Mouse (Mus musculus): ENCODE results near the gene Ipo11.
"Not testable (repeated sequence)": the region's sequence is repeated elsewhere in the genome, so short reads cannot be mapped to it uniquely, and the experiment has no call there.

Ipo11 gene
- long read RNA-seq, experiment 1, full-length matches to known transcripts = 2 of 23 reads
- long read RNA-seq, experiment 1, partial matches to known transcripts = 18 of 23 reads
- long read RNA-seq, experiment 1, other reads (novel, unspliced or antisense) = 3 of 23 reads
- long read RNA-seq, experiment 2, full-length matches to known transcripts = 3 of 20 reads
- long read RNA-seq, experiment 2, partial matches to known transcripts = 14 of 20 reads
- long read RNA-seq, experiment 2, other reads (novel, unspliced or antisense) = 3 of 20 reads

GRCm38 (mm10) chr13:106936256-106937137, at the start of gene Ipo11:
Gene Ipo11, minus strand, starts transcription at chr13:106936958.
- intact Hi-C loops (cut with DNase I) = no loop called here

DNA sequence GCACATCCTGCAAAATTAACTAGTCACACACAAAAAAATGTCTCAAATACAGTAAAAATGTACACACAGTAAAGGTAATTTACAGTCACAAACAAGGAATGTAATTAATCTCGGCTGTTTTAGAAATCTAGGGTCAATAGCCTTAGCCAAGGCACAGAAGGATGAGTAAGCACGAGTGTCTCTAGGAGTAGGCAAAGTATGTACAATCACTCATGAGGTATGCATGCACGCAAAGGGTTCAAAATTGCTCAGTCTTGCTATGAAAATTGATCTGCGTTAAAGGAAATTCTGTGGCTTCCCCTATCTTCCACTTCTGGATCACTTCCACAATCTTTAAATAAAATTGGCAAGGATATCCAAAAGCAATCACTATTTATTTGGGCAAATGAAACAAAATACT, 24.7 kb upstream of the Ipo11 start:
- intact Hi-C loops (cut with DNase I) = no loop called here

DNA sequence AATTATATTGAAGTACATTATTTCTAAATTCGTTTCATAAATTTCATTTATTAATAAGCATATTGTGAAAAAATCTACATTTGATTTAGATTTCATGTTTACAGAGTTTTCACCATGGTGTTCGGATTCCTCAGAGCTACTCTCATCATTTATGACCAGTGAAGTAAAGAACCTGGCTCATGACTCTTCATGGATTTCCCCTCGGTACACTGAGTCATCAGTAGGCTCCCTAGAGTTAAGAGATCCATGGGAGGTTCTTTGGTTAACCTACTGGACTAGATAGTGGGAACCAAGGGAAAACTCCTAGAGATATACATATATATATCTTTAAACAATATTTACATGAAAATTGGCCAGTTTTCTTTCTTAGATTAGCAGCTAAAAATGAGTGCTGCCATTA, 23.8 kb upstream of the Ipo11 start:
- intact Hi-C loops (cut with DNase I) = no loop called here

DNA sequence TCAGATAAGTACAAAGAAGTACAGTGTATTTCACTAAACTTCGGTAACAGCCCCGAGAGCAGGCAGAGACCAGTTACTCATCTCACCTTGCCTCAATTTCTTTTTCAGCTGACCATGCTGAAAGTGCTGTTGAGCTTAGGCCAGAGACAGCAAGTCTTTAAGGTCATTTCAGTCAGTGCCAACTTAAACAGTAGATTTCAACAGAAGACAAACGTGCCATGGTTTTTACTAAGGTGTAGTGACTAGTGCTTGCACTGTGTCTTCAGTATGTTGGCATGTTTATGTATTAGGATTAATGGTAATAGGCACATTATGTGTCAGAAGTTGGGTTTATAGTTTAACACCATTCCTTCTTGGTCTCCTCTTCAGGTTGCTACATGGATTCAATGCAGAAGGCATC, 21.5 kb upstream of the Ipo11 start:
- intact Hi-C loops (cut with DNase I) = no loop called here

DNA sequence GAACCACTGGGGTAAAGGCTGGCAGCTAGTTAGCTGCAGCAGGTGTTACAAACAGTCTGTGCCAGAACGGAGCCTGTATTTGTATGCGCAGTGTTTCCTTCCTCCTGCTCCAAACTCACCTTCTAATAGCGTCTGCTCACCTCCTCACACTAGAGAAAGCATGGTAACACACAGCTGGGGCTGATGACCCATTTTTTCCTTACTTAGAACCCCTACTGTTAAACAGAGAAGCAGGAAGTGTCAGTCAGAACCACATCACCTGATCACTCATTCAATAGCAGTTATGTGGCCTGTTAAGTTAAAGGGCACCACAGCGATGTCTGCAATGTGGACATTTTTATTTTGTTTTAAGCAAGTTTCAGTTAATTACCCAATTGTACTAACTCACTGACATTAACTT, 20.8 kb upstream of the Ipo11 start:
- intact Hi-C loops (cut with DNase I) = no loop called here

- intact Hi-C loops (cut with DNase I) = loop anchor here (5.0 kb wide), 1 partner anchor 67 kb away; the partner anchor contains the start of gene Kif2a
These were observed 18.1 kb upstream of the Ipo11 start for GRCm38 (mm10) chr13:106954880-106955279.

DNA sequence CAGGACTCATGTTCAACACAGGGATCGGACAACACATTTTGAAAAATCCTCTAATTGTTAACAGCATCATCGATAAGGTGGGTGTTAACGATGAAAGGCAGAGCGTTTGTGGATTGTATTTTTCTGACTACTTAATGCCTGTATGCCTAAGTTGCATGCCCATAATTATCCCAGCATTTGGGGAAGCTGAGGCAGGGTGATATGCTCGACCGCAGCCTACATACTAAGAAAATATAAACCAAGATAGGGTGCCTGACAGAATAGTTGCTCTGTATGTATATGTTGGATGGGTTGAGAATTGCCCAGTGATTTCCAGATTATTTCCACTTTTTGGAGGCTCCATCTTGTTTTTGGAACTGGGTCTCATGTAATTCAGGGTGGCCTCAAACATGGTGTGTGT, 10.8 kb upstream of the Ipo11 start:
- intact Hi-C loops (cut with DNase I) = loop anchor here (5.0 kb wide), 1 partner anchor 155 kb away; no protein-coding TSS in a partner anchor

- intact Hi-C loops (cut with DNase I) = loop anchor here (5.0 kb wide), 1 partner anchor 155 kb away; no protein-coding TSS in a partner anchor
These were observed 10.1 kb upstream of the Ipo11 start, which contains the start of gene Dimt1 for GRCm38 (mm10) chr13:106946594-106947540. Gene Dimt1, plus strand, starts transcription at chr13:106947127.

GRCm38 (mm10) chr13:106945518-106945917, 8.8 kb upstream of the Ipo11 start:
- intact Hi-C loops (cut with DNase I) = loop anchor here (5.0 kb wide), 1 partner anchor 157 kb away; no protein-coding TSS in a partner anchor

DNA sequence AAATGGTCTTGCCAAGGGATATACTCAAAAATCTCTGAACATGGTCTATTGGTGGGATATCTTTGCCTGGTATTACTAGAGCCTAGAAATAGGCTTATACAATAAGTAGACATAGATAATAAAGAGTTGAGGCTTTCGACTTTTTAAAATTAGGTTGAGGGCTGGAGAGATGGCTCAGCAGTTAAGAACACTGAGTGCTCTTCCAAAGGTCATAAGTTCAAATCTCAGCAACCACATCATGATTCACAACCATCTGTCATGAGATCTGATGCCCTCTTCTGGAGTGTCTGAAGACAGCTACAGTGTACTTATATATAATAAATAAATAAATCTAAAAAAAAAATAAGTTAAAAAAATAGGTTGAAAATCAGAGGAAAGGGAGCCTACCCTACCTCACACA, 6.0 kb upstream of the Ipo11 start:
- intact Hi-C loops (cut with DNase I) = no loop called here

GRCm38 (mm10) chr13:106941211-106941976, 4.6 kb upstream of the Ipo11 start:
- intact Hi-C loops (cut with DNase I) = no loop called here

DNA sequence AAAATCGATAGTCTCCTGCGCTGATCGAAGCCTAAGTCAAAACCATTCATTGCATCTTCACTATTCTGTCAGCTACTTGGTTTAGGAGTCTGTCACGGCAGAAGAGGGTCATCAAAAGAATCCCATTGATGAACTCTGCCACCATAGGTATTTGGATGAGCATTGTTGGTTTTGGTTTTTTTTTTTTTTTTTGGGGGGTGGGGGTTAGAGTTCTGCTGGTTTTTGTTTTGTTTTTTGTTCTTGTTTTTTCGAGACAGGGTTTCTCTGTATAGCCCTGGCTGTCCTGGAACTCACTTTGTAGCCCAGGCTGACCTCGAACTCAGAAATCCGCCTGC, 347 bp upstream of the Ipo11 start:
- intact Hi-C loops (cut with DNase I) = no loop called here

DNA sequence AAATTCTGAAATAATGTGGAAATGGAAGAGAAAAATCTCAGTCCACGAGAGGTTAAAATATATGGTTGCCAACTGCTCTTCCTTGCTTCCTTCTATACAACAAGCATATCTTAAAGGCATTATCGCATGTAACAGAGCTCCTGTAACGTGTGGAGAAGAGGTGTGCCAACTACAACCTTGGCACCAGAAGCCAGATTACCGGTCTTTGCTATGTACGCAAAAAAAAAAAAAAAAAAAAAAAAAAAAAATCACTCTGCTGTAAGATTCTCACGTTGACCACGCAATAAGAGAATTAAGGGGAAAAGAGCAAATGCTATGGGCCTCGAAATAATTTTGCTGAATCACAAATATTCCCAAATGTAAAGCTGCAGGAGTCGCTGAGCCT, 895 bp downstream of the Ipo11 start:
- intact Hi-C loops (cut with DNase I) = no loop called here

- intact Hi-C loops (cut with DNase I) = no loop called here
These were observed 7.6 kb downstream of the Ipo11 start for GRCm38 (mm10) chr13:106929201-106929600.

- intact Hi-C loops (cut with DNase I) = no loop called here
These were observed 8.5 kb downstream of the Ipo11 start for GRCm38 (mm10) chr13:106928296-106928695.

DNA sequence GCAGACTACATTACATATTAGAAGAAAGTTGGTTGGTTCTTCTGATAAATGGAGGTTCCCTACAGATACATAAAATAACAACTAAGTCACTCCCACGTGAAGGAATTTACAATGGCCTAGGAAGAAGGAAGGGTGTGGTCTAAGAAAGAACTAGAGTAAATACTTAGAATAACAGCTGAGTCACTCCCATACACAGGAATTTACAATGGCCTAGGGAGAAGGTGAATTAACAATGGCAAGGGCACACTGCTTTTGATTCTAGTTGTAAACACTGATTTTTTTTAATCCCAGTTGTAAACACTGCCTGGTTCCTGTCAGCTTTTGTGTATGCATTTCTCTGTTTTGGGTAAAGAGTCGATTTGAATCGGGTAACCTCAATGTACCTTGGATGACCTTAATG, 10.8 kb downstream of the Ipo11 start:
- intact Hi-C loops (cut with DNase I) = not testable (repeated sequence)

DNA sequence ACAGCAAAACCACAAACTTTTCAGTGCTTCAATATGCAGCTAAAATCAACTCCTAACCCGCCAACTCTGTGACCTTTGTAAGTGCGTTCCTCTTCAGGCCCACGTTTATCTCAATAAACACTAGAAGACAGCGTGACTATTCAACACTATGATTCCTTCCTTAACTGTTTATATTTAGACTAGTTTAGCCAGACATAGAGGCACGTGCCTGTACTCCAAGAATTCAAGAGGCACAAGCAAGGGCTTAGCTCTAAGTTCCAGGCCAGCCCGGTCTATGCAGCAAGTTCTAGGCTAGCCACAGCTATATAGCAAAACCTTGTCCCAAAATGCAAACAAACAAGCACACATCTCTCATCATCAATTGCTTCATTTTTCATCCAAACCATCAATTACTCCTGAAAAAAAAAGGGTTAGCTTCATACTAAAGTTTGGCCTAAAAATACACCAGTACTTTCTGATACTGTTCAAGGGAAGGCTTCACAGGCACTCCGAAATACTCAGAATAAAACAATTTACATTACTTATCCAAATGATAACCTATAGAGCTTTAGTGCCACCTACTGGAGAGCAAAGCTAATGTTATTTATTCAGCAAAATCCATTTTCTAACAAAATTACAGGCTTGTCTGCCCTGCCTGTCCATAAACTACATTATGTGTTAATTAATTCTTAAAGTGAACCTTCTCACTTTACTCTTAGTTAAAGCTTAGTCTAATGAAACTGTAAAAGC, 18.3 kb downstream of the Ipo11 start:
- intact Hi-C loops (cut with DNase I) = loop anchor here (10.0 kb wide), 1 partner anchor 194 kb away; no protein-coding TSS in a partner anchor

DNA sequence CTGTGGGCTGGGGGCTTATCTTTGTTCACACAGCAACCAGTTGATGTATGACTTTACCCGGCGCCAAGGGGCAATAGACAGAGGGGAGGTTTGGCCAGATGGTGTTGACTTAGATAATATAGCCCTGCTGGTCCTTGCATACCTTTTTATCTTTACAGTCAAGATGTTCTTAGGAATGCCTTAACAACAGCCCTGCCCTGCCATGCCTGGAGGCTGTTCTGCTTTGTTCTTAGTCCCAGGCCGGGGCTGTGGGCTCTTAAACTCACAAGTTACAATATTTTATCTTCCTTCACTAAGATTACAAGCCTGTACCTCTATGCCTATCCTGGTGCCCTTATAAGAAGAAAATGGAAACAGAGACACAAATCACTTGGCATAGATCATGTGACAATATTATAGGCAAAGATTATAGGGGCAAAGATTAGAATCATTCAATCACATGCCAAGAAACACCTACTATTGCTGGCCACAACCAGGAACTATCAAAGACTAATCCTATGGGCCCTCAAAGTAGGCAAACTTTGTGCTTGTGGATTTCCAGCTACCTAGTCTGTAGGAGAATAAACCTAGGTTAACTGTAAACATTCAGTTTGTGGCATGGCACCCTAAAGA, 23.5 kb downstream of the Ipo11 start:
- intact Hi-C loops (cut with DNase I) = loop anchor here (10.0 kb wide), 1 partner anchor 188 kb away; no protein-coding TSS in a partner anchor

DNA sequence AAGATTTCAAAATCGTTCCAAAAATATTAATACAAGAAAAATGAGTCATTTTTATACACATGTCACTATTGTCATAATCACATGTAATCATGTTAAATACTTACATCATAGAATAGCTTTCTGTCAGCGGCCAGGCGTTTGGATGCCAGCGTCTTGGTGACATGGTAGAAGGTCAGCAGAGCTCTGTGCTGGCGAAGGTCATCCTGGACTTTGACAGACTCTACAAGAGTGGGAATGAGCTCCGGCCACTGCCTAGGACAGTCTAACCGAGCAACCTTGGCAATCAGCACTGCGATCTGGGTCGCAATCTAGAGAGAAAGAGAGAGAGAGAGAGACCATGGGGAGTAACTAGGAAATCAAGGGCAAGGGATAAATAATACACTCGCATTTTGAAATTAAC, 26.7 kb downstream of the Ipo11 start:
- intact Hi-C loops (cut with DNase I) = loop anchor here (10.0 kb wide), 1 partner anchor 185 kb away; no protein-coding TSS in a partner anchor

All from adrenal gland (tissue).